Mouse (Mus musculus) CD4-positive, CD25-positive, alpha-beta regulatory T cell, adult 4 months (primary cell): Measurements from ENCODE around the gene Fras1. TPM values are rescaled to one million over a fixed set of nuclear protein-coding genes. Genes with fewer than 3 reads are reported as not detected.

Experiments used
- ATAC-seq: one replicate; pipeline ENCODE4 v1.8.0; 2017
- polyA plus RNA-seq, 2 experiments: library from polyadenylated mRNA; unstranded; fragments of 100-300 nt; shearing (Covaris generic); gene quantifications; one replicate each; pipeline ENCODE4 v1.2.1; 2017

Fras1 gene
- polyA plus RNA-seq, 2 experiments from 2014 or later, result 0.16 TPM; not detected in 1

DNA sequence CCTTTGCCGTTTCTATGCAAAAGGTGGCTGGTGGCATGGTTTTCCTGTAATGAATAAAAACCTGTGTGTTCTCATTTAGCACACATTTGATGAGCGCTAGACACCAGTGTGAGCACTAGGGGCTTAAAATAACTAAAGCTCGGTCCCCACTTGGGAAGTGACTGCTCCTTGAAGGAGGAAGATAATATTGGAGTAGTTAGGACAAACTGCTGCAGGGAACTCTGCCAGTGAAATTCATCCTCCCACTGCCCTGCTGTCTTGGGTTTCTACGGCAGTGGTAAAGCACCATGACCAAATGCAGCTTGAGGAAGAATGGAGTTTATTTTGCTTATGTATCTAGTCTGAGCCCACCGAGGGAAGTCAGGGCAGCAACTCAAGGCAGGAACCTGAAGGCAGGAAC lies 211.0 kb downstream of the Fras1 start:
- no peak for ATAC-seq

DNA sequence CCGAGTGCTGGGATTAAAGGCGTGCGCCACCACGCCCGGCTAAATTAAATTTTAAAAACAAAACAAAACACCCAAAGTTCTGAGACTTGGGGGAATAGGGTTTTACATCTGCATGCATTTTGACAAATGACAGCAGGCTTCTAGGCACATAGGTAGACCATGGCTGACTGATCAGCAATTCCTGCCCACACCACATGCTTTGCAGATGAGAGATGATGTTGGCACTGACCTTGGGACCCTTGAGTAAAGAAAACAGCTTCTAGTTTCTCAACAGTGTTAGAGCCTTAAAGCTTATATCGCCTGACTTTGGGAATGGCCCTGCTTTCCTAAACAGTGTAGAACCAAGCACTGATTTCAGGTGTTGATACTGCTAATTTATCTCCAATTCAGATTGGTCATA lies 216.9 kb downstream of the Fras1 start:
- no peak for ATAC-seq

DNA sequence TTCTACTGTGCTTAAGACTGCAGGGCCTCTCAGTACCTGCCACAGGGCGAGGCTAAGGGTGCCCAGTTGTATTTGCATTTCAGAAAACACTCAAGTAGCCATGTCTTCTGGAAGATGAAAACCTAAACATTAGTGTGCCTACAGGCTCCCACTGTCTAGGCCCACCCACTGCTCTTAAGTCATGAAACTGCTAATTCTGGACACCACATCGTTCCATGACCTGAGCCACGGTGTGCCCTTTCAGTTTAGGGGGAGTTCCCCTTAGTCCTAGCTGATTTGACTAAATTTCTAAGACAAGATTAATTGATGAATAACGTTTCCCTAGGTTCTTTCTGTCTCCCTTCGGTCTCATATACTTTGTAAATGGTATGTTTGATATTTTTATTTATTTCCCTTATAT lies 222.0 kb downstream of the Fras1 start:
- ATAC-seq, result no peak

DNA sequence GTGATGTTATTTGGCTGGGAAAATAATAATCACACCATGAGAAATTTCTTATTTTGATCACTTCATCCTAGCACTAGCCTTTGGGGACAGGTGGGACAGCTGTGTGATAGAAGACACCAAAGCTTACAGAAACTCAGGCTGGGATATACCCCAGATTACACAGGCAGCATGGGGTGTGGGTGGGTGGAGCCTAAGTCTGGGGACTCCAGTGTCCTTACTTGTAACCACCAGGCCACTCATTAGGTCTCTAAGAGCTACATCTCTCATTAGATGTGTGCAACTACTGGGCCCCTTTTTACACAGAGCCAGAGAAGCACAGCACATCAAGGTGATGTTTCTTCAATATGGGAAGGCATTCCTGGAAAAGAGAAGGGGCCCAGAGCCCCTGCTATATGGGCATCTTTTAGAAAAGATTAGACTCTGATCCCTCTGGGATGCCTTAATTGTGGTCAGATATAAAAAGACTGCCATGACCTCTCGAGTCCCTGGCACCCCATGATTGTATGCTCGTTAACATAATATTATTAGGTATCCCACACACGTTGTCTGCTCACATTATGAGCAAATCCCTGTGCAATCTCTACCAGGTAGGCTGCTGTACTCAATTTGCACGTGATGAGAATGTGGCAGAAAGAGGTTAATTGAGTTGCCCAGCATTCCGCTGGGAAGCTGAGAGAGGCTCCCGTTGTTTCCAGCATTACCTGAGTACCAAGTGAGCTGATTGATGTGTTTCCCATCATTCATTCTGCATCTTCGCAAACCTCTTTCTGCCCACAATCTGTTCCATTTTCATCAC lies 230.4 kb downstream of the Fras1 start:
- no peak for ATAC-seq

DNA sequence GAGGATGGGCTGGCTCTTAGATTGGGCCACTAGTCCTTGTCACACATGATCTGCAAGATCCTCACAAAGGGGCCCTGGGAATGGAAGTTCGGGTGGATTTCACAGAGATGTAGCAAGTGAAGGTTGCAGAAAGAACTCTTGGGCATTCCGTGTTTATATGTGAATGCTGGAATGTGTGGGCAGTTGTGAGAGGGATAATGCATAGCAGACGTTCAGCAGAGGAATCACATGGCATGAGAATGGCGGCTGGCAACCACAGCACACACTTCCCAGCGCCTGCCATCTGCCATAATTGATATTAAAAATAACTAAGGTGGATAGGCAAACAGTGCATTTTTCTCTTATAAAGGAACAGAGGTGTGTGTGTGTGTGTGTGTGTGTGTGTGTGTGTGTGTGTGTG lies 234.3 kb downstream of the Fras1 start:
- ATAC-seq, result no peak

DNA sequence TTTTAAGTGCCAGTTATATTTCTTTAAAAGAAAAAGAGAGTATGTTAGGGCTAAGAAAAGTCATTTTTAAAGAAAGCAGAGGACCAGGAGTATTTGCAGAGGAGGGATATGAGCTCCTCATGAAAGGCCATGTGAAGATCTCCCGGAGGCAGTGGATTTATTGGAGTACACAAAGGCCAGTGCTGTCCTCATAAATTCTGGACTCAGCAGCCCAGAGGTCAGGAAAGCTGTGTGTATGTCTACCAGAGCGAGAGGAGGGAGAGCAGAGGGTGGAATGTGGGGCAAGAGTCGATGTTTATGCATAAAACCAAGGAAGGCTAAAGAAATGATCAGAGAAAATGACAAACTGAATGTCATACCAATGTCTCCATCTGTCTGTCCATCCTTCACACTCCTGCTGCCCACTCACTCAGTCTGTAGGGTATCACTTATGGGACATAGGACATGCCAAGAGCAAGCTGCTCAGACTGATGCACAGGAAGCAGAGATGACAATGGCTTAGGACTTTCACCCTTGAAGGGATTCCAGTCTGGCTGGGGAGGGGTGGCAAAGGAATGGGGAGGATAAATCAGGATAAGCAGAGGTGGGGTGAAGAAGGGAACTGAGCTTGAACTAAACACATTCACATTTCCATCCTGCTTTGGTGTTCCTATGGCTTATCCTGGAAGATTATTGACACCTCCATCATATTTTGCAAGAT lies 235.0 kb downstream of the Fras1 start:
- no peak for ATAC-seq

DNA sequence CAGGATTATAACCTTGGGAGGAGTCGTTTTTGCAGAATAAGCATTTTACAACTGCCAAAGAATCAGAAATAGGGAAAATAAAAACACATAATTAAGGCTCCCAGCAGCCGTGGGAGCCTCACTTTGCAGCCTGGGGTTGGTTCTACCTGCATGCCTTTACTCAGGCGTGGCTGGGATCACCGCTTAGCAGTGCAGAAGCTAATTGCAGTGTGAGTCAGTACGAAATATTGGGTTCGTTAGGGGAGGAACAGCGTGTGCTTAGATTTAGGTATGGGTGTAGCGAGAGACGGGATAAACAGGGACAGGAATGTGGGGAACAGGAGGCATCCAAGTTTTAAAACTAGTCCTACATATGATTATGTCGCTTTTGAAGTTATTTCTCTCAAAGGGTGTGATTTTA lies 238.3 kb downstream of the Fras1 start:
- ATAC-seq, result no peak

DNA sequence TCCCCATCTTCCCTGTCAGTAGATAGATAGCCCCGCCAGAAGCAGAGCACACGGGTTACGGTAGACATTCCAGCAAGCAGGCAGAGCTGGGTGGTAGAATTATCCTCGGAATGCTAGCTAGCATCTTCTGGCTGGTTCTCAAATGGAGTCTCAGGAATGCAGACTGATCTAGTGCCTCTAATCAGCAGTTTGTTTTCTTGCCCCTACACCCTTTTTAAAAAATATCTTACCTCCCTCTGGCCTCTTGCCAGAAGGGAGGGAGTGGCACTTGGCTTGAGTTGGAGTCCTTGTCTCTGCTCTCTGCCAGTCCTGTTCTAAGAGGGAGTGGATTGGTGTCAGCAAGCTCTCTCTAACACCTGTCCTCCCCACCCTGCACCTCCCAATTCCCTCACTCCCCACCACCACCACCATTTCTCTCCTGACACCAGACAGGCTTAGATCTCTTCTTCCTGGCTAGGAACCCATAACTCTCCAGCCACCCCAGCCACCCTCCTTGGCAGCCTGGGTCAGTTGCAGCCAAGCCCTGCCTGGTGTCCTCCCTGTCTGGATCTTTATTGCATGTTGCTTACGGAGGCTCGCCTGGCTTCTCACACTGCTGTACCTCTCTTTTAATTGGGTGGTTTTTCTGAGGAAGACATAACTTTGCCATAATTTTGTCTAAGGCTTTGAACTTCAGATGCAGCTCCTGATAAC lies 243.3 kb downstream of the Fras1 start:
- no peak for ATAC-seq

DNA sequence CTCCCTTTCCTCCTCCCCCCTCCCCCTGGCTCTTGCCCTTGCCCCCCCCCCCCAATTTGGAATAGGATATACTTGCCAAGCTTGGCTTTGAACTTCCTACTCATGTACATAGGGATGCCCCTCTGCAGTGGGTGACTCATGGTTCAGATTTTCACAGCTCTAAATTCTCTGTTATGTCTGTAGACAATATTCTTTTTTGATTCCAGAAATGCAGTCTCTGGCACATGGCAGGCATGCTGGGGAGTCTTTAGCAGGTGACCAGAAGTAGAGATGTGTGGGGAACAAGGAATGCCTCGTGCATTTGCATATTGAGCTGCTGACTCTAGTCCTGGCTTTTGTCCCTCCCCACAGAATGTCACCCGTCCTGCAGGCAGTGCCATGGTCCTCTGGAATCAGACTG lies 244.3 kb downstream of the Fras1 start:
- no peak for ATAC-seq

DNA sequence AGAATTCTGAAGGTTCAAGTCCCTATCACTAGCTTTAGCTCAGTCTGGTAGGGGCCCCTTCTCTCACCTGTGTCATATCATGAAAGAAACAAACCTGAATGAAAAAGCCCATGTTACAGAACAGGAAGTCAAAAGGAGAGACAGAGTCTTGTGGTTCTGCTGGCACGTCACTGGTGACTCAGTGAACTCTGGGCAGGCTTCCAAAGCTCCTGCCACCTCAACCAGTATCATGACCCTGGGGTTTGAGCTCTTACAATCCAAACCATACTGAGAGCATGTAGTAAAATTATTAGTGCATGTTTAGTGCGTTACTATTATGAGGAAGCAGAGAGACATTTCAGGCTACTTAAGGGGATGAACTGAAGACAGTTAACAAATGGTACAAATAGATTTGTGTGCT lies 246.5 kb downstream of the Fras1 start:
- no peak for ATAC-seq

DNA sequence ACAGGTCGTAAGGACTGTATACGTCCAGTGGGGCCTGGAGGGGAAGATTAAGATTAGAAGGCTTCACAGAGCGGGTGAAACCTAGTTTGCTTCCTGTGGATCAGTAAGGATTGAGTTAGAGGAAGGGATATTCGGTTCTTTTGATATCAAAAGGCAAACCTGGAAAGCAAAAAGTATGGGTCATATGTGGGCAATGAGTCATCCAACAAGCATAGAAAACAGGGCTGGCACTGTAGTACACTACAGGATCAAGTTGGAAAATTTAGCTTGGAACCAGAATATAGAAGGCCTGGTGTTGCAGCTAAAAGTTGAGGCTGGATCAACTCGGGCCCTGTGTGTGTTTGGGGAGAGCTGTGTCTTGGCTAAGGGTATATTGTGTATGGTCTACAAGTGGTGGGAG lies 246.9 kb downstream of the Fras1 start:
- ATAC-seq, result no peak

DNA sequence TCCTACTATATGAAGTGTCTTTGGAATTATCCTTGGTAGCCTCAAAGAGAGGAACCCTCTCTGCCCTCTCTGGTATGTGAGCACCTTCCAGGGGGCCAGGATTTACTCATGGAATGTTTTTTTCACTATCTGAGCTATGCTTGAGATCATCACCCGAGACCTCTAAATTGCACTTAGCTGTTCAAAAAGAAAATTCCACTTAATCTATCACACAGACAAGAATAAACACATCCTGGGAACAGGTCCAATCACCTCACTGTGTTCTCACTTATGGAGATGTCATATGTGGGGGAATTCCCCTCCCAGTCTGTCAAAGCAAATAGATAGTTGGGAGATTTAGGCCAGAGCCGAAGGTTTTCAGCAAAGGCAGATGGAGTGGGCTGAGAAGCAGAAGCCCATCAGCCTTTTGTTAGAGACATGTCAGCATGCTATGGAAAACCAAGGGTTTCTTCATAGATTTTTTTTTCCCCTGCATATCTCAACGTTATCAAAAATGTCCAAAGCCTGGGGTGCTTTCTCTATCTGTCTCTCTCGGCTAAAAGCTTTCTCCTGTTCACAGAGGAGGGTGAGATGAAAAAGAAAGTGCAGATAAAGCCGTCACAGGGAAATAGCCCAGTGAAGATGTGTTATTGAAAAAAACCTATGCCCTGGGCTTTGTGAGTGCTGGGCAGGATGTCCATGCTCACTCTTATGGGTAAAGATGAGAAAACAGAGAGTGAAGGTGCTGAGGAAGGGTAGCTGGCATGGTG lies 249.0 kb downstream of the Fras1 start:
- ATAC-seq, result no peak

DNA sequence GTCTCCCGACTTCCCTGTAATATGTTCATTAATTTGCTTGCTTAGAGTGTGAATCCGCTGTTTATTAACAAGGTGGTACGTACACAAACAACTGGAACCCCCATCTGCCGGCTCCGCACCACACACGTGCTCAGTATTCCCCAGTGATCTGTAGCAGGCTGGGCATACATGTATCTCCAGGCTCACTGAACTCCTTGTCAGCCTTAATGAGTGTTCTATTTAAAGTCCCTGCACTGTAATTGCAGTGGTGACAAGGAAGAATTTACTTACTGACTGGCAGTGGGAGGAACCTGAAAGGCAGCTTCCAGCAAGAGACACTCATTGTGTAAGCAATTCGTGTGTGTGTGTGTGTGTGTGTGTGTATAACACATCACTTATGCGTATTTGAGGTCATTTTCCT lies 256.1 kb downstream of the Fras1 start:
- no peak for ATAC-seq

DNA sequence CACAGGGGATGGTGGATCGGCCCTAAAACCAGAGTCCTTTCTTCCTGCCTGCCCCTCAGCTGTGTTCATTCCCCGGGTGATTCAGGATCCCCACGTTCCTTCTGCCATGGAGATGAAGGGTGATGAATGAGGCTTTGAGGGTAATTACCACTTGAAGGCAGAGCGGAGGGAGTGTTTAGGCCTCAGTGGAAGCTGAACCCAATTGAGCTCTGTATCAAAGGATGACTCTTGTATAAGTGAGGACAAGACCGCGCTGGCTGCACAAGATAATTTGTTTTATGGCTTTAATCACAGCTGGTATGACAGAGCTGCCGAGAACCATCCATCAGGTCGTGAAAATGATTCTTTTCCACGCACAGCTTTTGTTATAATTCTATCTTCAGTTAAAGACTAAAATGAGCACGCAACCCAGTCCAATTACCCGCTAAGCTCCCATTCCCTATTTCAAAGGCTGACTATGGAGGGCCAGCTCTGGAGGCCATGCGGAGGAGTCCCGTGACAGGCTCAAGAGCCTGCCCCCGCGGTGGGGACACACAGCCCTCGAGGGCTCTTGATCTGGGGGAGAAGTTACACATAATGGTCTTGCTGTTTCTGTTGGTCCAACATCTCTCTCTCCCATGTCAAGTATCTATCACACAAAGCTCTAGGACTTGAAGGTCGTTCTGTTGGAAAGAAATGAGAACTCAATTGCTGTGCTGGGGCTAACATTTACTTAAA lies 261.5 kb downstream of the Fras1 start:
- ATAC-seq, result no peak

DNA sequence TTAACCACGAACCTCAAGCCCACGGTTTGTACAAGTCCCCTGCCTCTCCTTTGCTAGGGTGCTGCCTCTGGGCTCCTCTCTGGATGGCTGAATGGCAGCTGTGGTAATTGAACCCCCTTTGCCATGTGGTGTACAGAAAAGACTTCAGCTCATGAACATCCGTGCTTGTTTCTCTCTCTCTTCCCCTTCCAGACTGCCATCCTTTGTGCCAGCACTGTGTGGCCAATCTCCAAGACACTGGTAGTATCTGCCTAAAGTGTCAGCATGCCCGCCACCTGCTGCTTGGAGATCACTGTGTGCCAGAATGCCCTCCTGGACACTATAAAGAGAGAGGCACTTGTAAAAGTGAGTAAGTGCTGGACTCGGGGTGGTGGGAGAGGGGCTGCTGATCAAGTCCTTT lies 262.1 kb downstream of the Fras1 start:
- no peak for ATAC-seq

DNA sequence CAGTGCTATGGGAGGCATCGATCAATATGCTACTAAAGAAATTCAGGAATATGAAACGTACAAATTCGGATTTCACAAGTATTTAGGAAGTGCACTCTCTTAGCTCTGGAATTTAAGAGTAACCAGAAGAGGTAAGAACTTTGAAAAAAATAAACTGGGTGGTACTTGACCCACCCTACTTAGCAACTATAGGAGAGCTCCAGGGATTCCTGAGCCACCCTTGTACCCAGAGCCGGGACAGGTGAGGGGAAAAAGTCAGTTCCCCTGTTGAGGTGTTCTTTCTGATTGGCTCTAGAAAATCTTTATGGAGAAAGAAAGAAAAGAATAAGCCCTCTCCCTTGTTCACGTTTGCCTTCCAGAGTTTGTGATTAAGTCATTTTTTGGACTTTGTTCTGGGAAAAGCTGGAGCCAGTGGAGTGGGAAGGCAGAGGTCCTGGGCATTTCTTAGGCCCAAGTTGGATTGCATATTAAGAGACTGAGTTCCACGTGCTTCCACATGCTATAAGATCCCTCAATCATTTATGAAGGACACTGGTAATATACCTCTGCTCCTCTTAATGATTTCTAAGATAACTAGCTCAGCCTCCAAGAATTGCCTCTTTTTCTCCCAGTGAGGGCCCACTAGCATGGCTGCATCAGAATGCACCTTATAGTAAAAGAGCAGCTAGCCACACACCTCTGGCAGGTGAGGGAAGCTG lies 265.6 kb downstream of the Fras1 start:
- ATAC-seq, result no peak

DNA sequence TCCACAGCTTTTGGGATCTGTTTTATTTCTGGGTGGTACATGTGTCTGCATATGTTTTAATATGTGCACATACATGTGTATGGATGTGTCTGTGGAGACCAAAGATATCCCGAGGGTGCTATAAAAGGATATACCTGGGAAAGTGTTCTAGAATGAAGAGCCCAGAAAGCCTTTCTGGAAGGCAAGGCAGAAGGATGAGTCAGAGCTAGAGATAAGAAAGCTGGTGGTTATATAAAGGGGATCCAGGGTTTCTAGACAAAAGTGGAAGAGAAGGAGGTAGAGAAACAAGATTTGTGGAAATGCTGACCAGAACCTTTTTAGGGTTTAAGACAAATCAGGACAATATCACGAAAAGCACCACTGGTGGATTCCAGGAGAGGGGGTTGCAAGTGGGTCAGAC lies 267.5 kb downstream of the Fras1 start:
- no peak for ATAC-seq

DNA sequence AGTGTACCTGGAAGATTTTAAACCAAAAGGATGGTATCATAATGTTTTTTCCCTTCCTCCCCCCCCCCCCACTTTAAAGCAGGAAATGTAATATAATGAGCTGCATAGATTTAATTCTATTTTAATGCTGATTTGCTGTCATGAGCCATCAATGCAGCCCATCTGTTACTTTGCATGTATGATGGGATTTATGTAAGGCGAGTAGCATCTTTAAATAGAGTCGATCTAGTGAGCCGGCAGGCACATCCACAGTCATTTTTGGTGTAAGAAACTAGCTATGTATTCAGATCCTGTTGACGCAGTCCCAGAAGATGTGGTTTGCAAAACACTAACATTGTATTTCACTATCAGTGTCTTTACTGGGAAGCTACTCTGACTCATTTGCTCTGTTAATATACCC lies 301.9 kb downstream of the Fras1 start:
- ATAC-seq, result no peak

DNA sequence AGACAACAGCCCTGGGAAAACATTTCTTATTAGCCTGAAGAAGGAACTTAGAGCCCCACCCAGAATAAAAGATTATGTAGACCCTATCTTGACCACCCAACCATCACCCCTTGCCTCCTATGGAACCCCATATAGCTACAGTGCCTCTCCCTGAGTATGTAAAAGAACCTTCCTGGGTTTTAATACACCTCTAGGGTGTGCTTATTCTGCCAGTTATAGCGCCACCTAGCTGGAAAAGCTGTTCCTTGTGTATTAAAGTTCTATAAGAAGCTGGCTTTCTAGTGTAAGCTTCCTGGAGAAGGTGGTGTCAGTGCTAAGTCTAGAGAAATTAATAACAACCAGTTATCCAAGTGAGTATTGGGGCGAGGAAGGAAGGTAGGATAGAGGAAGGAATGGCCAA lies 303.7 kb downstream of the Fras1 start:
- no peak for ATAC-seq

DNA sequence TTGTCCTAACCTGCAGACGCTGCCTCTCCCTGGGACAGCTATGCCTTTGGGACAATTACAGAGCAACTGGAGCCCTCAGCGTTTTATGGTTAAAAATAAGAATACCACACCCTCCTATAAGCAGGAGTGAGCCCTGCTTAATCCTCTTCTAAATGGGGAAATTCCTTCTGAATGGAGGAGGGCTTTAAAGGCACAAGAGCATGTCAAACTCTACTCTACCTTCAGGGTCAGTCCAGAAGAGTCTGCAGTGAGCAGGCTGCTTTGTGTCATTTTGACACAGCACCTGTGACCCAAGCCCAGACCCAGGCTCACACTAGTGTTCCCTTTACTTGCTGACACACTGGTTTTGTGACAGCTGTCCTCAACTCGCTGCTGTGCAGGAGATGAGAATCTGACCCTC lies 307.3 kb downstream of the Fras1 start:
- ATAC-seq, result no peak

DNA sequence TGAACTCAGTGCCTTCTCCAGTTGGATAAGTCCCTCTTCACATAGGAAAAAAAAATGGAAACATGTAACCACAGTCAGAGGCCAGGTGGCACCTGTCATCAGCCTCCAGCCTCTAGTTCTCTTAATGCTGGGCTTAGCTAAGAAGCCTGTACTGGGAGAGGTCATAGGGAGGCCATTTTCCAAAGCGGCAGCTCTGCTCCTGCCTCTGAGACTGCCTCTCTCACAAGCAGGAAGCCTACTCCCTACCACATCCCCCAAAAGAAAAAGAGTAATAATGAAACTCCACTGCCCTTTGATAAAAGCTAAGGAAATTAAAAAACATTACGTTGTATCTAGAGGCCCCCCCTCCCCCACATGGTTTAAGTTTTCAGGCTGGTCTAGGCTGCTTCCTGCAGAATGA lies 309.0 kb downstream of the Fras1 start:
- no peak for ATAC-seq

DNA sequence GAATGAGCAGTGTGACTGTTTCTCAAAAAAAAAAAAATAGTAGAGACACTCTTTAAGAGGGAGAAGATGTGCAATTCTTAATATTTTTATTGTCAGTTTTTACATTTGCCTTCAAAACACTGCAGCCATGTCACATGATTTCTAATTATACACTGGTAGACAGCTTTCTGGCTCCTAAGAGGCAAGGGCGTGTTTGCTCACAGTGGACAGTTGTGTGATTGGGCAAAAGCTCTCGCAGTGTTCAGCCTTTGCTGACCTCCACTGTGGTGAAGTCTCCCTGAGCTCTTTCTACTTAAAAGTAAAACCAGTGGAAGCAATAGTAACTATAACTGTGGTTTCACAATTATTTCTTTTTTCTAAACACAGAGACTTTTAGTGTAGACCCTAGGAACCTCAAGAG lies 315.1 kb downstream of the Fras1 start:
- no peak for ATAC-seq
